Mouse (Mus musculus) heart, adult 10 weeks (tissue): Measurements from ENCODE around the gene Zdhhc15. TPM values are rescaled to one million over a fixed set of nuclear protein-coding genes. Genes with fewer than 3 reads are reported as not detected.

ENCODE experiments used
- polyA plus RNA-seq: library from polyadenylated mRNA; stranded (reverse); fragments of 350-450 nt; fragmentation: Illumina TruSeq; extraction: RNeasy Lipid Tissue Mini Kit (QIAGEN cat#74804); gene quantifications from one replicate; pipeline ENCODE4 v1.2.3, GENCODE M21; 2014; ENCODE audit warnings: low read depth, low replicate concordance

Zdhhc15 gene
- polyA plus RNA-seq, result 0.52 TPM

GRCm38 (mm10) chrX:104670757-104671549 lies at the start of gene Zdhhc15:
TSS of gene Zdhhc15 (minus strand) at chrX:104671064.

Other genes starting within 250 kb of the Zdhhc15 start
- 4.2 TPM for gene Uprt, start 188.2 kb downstream of the Zdhhc15 start, polyA plus RNA-seq
- gene Magee2, start 186.2 kb upstream of the Zdhhc15 start, polyA plus RNA-seq, result not detected